Mouse (Mus musculus) CH12.LX (cell line): ENCODE data around the gene Ildr1. TPM values are rescaled to one million over a fixed set of nuclear protein-coding genes. Genes with fewer than 3 reads are reported as not detected.

Experiments
- DNase-seq: peaks from one replicate; pipeline ENCODE4 v3.0.0-alpha.2; 2013; ENCODE audit errors: extremely low read depth
- H3K27ac ChIP-seq: 2 replicates; pipeline ENCODE4 v1.5.1; 2012; ENCODE audit warnings: low read depth, mild to moderate bottlenecking, control low read depth, moderate library complexity; ENCODE audit not compliant: insufficient read depth
- H3K27me3 ChIP-seq: replicated peaks from 2 replicates; pipeline ENCODE3; 2012; ENCODE audit warnings: inconsistent platforms
- H3K36me3 ChIP-seq, 2 experiments: replicated peaks in 1 of 2; 2 replicates each; pipeline versions ENCODE3 to v1.6.1; 2012; ENCODE audit warnings: inconsistent platforms in 1 of 2, low read length in 1 of 2, mild to moderate bottlenecking in 1 of 2, mixed read lengths in 1 of 2, moderate library complexity in 1 of 2; ENCODE audit not compliant: control insufficient read depth in 1 of 2, insufficient read depth in 1 of 2
- H3K4me1 ChIP-seq, 2 experiments: 2 replicates each; pipeline ENCODE4 v1.6.1; 2012; ENCODE audit warnings: inconsistent platforms in 1 of 2, moderate library complexity in 1 of 2; ENCODE audit not compliant: insufficient read depth in 2 of 2, control insufficient read depth in 1 of 2
- H3K4me2 ChIP-seq: 2 replicates; pipeline ENCODE4 v1.6.1; 2012; ENCODE audit warnings: low read depth, mild to moderate bottlenecking, control low read depth; ENCODE audit not compliant: poor library complexity, insufficient read depth, severe bottlenecking
- H3K4me3 ChIP-seq, 3 experiments: fragments of 150-350 bp in 1 of 3; sonication (generic) in 1 of 3; replicated peaks in 1 of 3; 2 replicates each; pipeline versions ENCODE3 to v1.5.1; 2011 to 2012; ENCODE audit warnings: low read depth in 2 of 3, low read length in 2 of 3, mild to moderate bottlenecking in 2 of 3, moderate library complexity in 2 of 3, control low read depth in 1 of 3, improper control_type of control experiment in 1 of 3, inconsistent platforms in 1 of 3, mixed read lengths in 1 of 3; ENCODE audit not compliant: poor library complexity in 1 of 3
- H3K79me2 ChIP-seq: replicated peaks from 2 replicates; pipeline ENCODE4 v1.6.1; 2012; ENCODE audit warnings: mild to moderate bottlenecking, moderate library complexity; ENCODE audit not compliant: control insufficient read depth, poor library complexity, insufficient read depth, severe bottlenecking; ENCODE audit errors: extremely low read depth
- H3K9ac ChIP-seq: 2 replicates; pipeline ENCODE4 v1.6.1; 2012; ENCODE audit warnings: low read depth, mild to moderate bottlenecking, control low read depth, moderate library complexity; ENCODE audit not compliant: insufficient read depth
- H3K9me3 ChIP-seq: replicated peaks from 2 replicates; pipeline ENCODE3; 2012; ENCODE audit warnings: low read length, inconsistent platforms, mixed read lengths
- BHLHE40 ChIP-seq: IDR thresholded peaks from 2 replicates; pipeline ENCODE4 v1.6.1; 2011; ENCODE audit warnings: mild to moderate bottlenecking, low read depth, low read length, improper control_type of control experiment
- CHD1 ChIP-seq: IDR thresholded peaks from 2 replicates; pipeline ENCODE4 v1.6.1; 2012; ENCODE audit warnings: low read depth, low read length, improper control_type of control experiment, inconsistent platforms
- CHD2 ChIP-seq: IDR thresholded peaks from 2 replicates; pipeline ENCODE4 v1.6.1; 2011; ENCODE audit warnings: low read length, improper control_type of control experiment
- CTCF ChIP-seq, 2 experiments: IDR thresholded peaks in 1 of 2; conservative IDR thresholded peaks in 1 of 2; 2 replicates each; pipeline ENCODE4 v1.5.1; 2011 to 2012; ENCODE audit warnings: low read depth in 2 of 2, low read length in 2 of 2, improper control_type of control experiment in 1 of 2, inconsistent platforms in 1 of 2, mild to moderate bottlenecking in 1 of 2, moderate library complexity in 1 of 2
- E2F4 ChIP-seq: IDR thresholded peaks from 2 replicates; pipeline ENCODE4 v1.6.1; 2011; ENCODE audit warnings: low read depth, low read length, improper control_type of control experiment; ENCODE audit not compliant: insufficient replicate concordance
- ELF1 ChIP-seq: IDR thresholded peaks from 2 replicates; pipeline ENCODE4 v1.6.1; 2014; ENCODE audit warnings: low read depth, mild to moderate bottlenecking, inconsistent platforms, low read length, improper control_type of control experiment
- EP300 ChIP-seq: IDR thresholded peaks from 2 replicates; pipeline ENCODE4 v1.6.1; 2011; ENCODE audit warnings: low read length, improper control_type of control experiment
- ETS1 ChIP-seq: conservative IDR thresholded peaks from 2 replicates; pipeline ENCODE4 v1.6.1; 2012; ENCODE audit warnings: low read depth, mild to moderate bottlenecking, inconsistent platforms, low read length, improper control_type of control experiment, moderate library complexity
- GABPA ChIP-seq: IDR thresholded peaks from 2 replicates; pipeline ENCODE4 v1.6.1; 2012; ENCODE audit warnings: low read depth, low read length, improper control_type of control experiment, inconsistent platforms; ENCODE audit not compliant: insufficient replicate concordance
- HCFC1 ChIP-seq: IDR thresholded peaks from 2 replicates; pipeline ENCODE4 v1.6.1; 2012; ENCODE audit warnings: low read depth, mild to moderate bottlenecking, inconsistent platforms, low read length, improper control_type of control experiment
- IRF4 ChIP-seq: IDR thresholded peaks from 2 replicates; pipeline ENCODE4 v1.6.1; 2014; ENCODE audit warnings: low read depth, mild to moderate bottlenecking, inconsistent platforms, low read length, improper control_type of control experiment
- JUN ChIP-seq: IDR thresholded peaks from 2 replicates; pipeline ENCODE4 v1.6.1; 2011; ENCODE audit warnings: low read depth, mild to moderate bottlenecking, low read length, improper control_type of control experiment, moderate library complexity; ENCODE audit not compliant: insufficient read depth
- JUND ChIP-seq: conservative IDR thresholded peaks from 2 replicates; pipeline ENCODE4 v1.6.1; 2011; ENCODE audit warnings: low read depth, low read length, improper control_type of control experiment
- KAT2A ChIP-seq: IDR thresholded peaks from 2 replicates; pipeline ENCODE4 v1.6.1; 2012; ENCODE audit warnings: low read length, improper control_type of control experiment, inconsistent platforms; ENCODE audit not compliant: insufficient replicate concordance
- MAFK ChIP-seq: IDR thresholded peaks from 2 replicates; pipeline ENCODE4 v1.6.1; 2011; ENCODE audit warnings: low read length, improper control_type of control experiment; ENCODE audit not compliant: insufficient replicate concordance
- MAX ChIP-seq: IDR thresholded peaks from 2 replicates; pipeline ENCODE4 v1.6.1; 2011; ENCODE audit warnings: low read length, improper control_type of control experiment
- MAZ ChIP-seq: IDR thresholded peaks from 2 replicates; pipeline ENCODE4 v1.6.1; 2012; ENCODE audit warnings: low read depth, mild to moderate bottlenecking, inconsistent platforms, low read length, improper control_type of control experiment, moderate library complexity
- MEF2A ChIP-seq: IDR thresholded peaks from 2 replicates; pipeline ENCODE4 v1.6.1; 2014; ENCODE audit warnings: low read depth, mild to moderate bottlenecking, inconsistent platforms, low read length, improper control_type of control experiment, borderline replicate concordance
- MXI1 ChIP-seq: IDR thresholded peaks from 2 replicates; pipeline ENCODE4 v1.6.1; 2011; ENCODE audit warnings: mild to moderate bottlenecking, low read depth, low read length, improper control_type of control experiment
- MYC ChIP-seq: IDR thresholded peaks from 2 replicates; pipeline ENCODE4 v1.6.1; 2011; ENCODE audit warnings: low read depth, mild to moderate bottlenecking, improper control_type of control experiment, low read length
- NELFE ChIP-seq: IDR thresholded peaks from 2 replicates; pipeline ENCODE4 v1.6.1; 2011; ENCODE audit warnings: low read depth, low read length, improper control_type of control experiment
- NRF1 ChIP-seq: IDR thresholded peaks from 2 replicates; pipeline ENCODE4 v1.6.1; 2014; ENCODE audit warnings: low read depth, mild to moderate bottlenecking, inconsistent platforms, low read length, improper control_type of control experiment, moderate library complexity
- PAX5 ChIP-seq: IDR thresholded peaks from 2 replicates; pipeline ENCODE4 v1.6.1; 2012; ENCODE audit warnings: low read length, inconsistent platforms, mixed read lengths
- POLR2A ChIP-seq: IDR thresholded peaks from 2 replicates; pipeline ENCODE4 v1.6.1; 2011; ENCODE audit warnings: low read depth, mild to moderate bottlenecking, improper control_type of control experiment, low read length
- POLR2AphosphoS2 ChIP-seq: IDR thresholded peaks from 2 replicates; pipeline ENCODE4 v1.6.1; 2011; ENCODE audit warnings: low read depth, low read length, improper control_type of control experiment
- RAD21 ChIP-seq: IDR thresholded peaks from 2 replicates; pipeline ENCODE4 v1.6.1; 2011; ENCODE audit warnings: low read depth, mild to moderate bottlenecking, low read length, improper control_type of control experiment, moderate library complexity
- RCOR1 ChIP-seq: conservative IDR thresholded peaks from 2 replicates; pipeline ENCODE4 v1.6.1; 2012; ENCODE audit warnings: low read depth, mild to moderate bottlenecking, inconsistent platforms, low read length, improper control_type of control experiment
- SIN3A ChIP-seq: IDR thresholded peaks from 2 replicates; pipeline ENCODE4 v1.6.1; 2012; ENCODE audit warnings: low read length, improper control_type of control experiment, inconsistent platforms
- SMC3 ChIP-seq: IDR thresholded peaks from 2 replicates; pipeline ENCODE4 v1.6.1; 2011; ENCODE audit warnings: low read depth, low read length, improper control_type of control experiment
- TBP ChIP-seq: conservative IDR thresholded peaks from 2 replicates; pipeline ENCODE4 v1.6.1; 2011; ENCODE audit warnings: low read depth, low read length, improper control_type of control experiment
- TCF12 ChIP-seq: IDR thresholded peaks from 2 replicates; pipeline ENCODE4 v1.6.1; 2014; ENCODE audit warnings: low read depth, mild to moderate bottlenecking, inconsistent platforms, low read length, improper control_type of control experiment
- UBTF ChIP-seq: IDR thresholded peaks from 2 replicates; pipeline ENCODE4 v1.6.1; 2012; ENCODE audit warnings: low read depth, mild to moderate bottlenecking, inconsistent platforms, low read length, improper control_type of control experiment, moderate library complexity
- USF1 ChIP-seq: IDR thresholded peaks from 2 replicates; pipeline ENCODE4 v1.6.1; 2014; ENCODE audit warnings: low read depth, mild to moderate bottlenecking, inconsistent platforms, low read length, improper control_type of control experiment
- USF2 ChIP-seq: conservative IDR thresholded peaks from 2 replicates; pipeline ENCODE4 v1.6.1; 2011; ENCODE audit warnings: low read depth, low read length, improper control_type of control experiment
- ZC3H11A ChIP-seq: IDR thresholded peaks from 2 replicates; pipeline ENCODE4 v1.6.1; 2012; ENCODE audit warnings: low read depth, mild to moderate bottlenecking, inconsistent platforms, low read length, improper control_type of control experiment
- ZKSCAN1 ChIP-seq: IDR thresholded peaks from 2 replicates; pipeline ENCODE4 v1.6.1; 2012; ENCODE audit warnings: low read depth, inconsistent platforms, low read length, improper control_type of control experiment, borderline replicate concordance
- ZMIZ1 ChIP-seq: IDR thresholded peaks from 2 replicates; pipeline ENCODE4 v1.6.1; 2012; ENCODE audit warnings: low read depth, mild to moderate bottlenecking, inconsistent platforms, low read length, improper control_type of control experiment
- ZNF384 ChIP-seq: IDR thresholded peaks from 2 replicates; pipeline ENCODE4 v1.6.1; 2012; ENCODE audit warnings: low read depth, low read length, improper control_type of control experiment, inconsistent platforms
- dilution Hi-C: fragments of 300-500 bp; cut with MboI; formaldehyde crosslinking; loops from 2 replicates; pipeline ENCODE4 v1.14.3; 2020; ENCODE audit warnings: low sequenced_read_pairs; ENCODE audit not compliant: extremely low pct_unique_long_range_greater_than_20kb, extremely low pct_ligation_motif_present
- in situ Hi-C: fragments of 300-500 bp; cut with MboI; formaldehyde crosslinking; loops from 3 replicates; pipeline ENCODE4 v1.14.3; 2019; ENCODE audit warnings: low sequenced_read_pairs, low pct_ligation_motif_present, low pct_unique_long_range_greater_than_20kb, mixed read lengths
- polyA plus RNA-seq: library from polyadenylated mRNA; unstranded; fragments of >175 nt; gene quantifications from 2 replicates; pipeline ENCODE4 v1.2.1, GENCODE M21; 2012; ENCODE audit warnings: low read depth; ENCODE audit not compliant: insufficient read length
- total RNA-seq, 2 experiments: library from RNA; depleted of rRNA; stranded (reverse); fragments of 300-350 nt in 1 of 2; fragments of >200 nt in 1 of 2; gene quantifications; 2 replicates each; pipeline ENCODE4 v1.2.3; 2012 to 2014

Gene Ildr1
- total and polyA plus RNA-seq, 3 experiments = 0.34 to 0.81 (median 0.76) TPM

DNA sequence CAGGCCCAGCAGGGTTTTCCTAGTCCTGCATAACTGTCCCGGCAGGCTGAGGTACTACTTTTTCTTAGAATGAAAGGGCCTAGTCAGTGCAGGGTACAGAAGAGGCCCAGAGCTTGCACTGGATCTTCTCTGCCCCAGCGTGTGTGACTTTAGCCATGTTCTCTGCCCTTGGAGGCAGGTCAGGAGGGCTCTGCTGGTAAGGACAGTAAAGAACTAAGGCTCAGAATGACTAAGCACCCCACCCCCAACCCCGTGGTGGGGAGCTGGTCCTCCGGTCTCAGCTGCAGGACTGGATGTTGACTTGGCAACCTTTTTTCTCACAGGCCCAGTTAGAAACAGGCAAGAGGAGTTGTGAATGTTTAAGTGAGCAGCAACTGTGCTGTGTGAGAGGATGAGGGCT lies 29.0 kb downstream of the Ildr1 start:
- in situ Hi-C loops = loop anchor here (5.0 kb wide), 1 partner anchor 70 kb away; no protein-coding TSS in a partner anchor
- peaks cover 27 to 75% of the 10 kb centered on the region in 2 experiments for H3K4me1 ChIP-seq

DNA sequence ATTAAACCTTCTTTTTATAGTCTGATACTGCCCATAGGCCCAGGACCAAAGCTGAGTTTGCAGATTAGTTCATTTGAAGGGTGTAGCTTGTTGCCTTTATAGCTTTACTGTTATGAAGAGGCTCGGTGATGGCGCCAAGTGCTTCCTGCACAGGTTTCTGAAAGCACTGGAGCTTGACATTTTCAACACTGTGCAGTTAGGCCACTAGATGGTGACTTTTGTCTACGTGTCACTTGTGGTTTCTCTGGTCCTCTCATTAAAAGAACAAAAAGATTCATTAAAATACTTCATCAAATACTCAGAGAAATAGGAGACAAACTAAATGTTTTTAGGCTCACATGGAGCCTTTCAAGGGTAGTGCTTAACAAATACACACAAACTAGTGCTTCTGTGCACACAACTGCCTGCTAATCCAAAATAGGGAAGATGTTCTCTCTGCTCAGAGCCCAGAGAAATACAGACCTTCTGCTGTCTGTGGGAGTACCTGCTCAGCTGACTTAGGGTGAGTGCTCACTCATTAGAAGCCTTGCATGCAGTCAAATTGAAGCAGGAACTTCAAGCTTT lies 30.2 kb downstream of the Ildr1 start:
- DNase-seq = peak; percentile 90
- H3K27ac ChIP-seq = no peak overlapping the region
- no peaks in the 10 kb centered on the region for H3K36me3 ChIP-seq
- no peak overlapping the region; the same call in 1 of the 2 replicates for H3K9ac ChIP-seq
- no peaks in the 10 kb centered on the region for H3K9me3 ChIP-seq
- H3K4me1 ChIP-seq = peaks cover 31 to 78% of the 10 kb centered on the region in 2 experiments
- no peaks in the 10 kb centered on the region for H3K27me3 ChIP-seq
- dilution Hi-C loops = no loop called here
- peak overlapping the region; percentile 54; the same call in 1 of the 2 replicates for H3K4me2 ChIP-seq
- no peaks in the 10 kb centered on the region for H3K79me2 ChIP-seq
- in situ Hi-C loops = loop anchor here (5.0 kb wide), 1 partner anchor 72 kb away; no protein-coding TSS in a partner anchor
- H3K4me3 ChIP-seq = no peak overlapping the region
- TF ChIP-seq ZNF384 (0 out of 2 replicates have a peak, but pooled peaks have one; percentile 20), IRF4 (peak; percentile 71; the same call in 1 of the 2 replicates), UBTF (no peak), MAFK (peak; percentile 64; the same call in 1 of the 2 replicates), ELF1 (peak; percentile 58; the same call in 1 of the 2 replicates), JUN (no peak), ZC3H11A (peak; percentile 86), ZMIZ1 (no peak), BHLHE40 (0 out of 2 replicates have a peak, but pooled peaks have one; percentile 27), TCF12 (peak; percentile 59), NELFE (peak; percentile 51; the same call in 1 of the 2 replicates), POLR2A (peak; percentile 5; the same call in 1 of the 2 replicates), CTCF (conservative IDR thresholded peaks at IDR 0.05 in 1 of 2, IDR thresholded peaks at IDR 0.05 in 1 of 2; ENCODE audit: low read depth in 2 of 2, low read length in 2 of 2) (peak; percentile 40 to 98; a peak in 3 of 4 replicates), TBP (peak; percentile 54; the same call in 1 of the 2 replicates), MEF2A (peak; percentile 39; the same call in 1 of the 2 replicates)

More for the DNA sequence above, 29.0 kb downstream of the Ildr1 start:
- Histone ChIP-seq H3K9ac (peak overlapping the region; percentile 10), H3K27me3 (no peaks in the 10 kb centered on the region), H3K27ac (peak overlapping the region; percentile 43), H3K9me3 (no peaks in the 10 kb centered on the region), H3K4me3 (peak overlapping the region in 1 of 3 experiments; percentile 4), H3K79me2 (no peaks in the 10 kb centered on the region), H3K36me3 (no peaks in the 10 kb centered on the region), H3K4me2 (peak overlapping the region; percentile 2)
- dilution Hi-C loops = no loop called here
- TF ChIP-seq JUN (peak; percentile 93), ELF1 (peak; percentile 57), MAFK (peak; percentile 81), ZMIZ1 (no peak), HCFC1 (peak; percentile 27; the same call in 1 of the 2 replicates), RCOR1 (peak; percentile 91; the same call in 1 of the 2 replicates), CHD2 (peak; percentile 96), ZKSCAN1 (no peak), SMC3 (peak; percentile 48), SIN3A (peak; percentile 65; the same call in 1 of the 2 replicates), TCF12 (peak; percentile 79; the same call in 1 of the 2 replicates), GABPA (no peak), MAX (peak; percentile 75), KAT2A (no peak), CTCF (conservative IDR thresholded peaks at IDR 0.05 in 1 of 2, IDR thresholded peaks at IDR 0.05 in 1 of 2; ENCODE audit: low read depth in 2 of 2, low read length in 2 of 2) (no peak), MYC (peak; percentile 85), CHD1 (no peak), JUND (peak; percentile 97), MEF2A (peak; percentile 87), ETS1 (peak; percentile 88), ZC3H11A (no peak), USF1 (no peak), TBP (0 out of 2 replicates have a peak, but pooled peaks have one; percentile 52), BHLHE40 (peak; percentile 84), POLR2A (peak; percentile 35; the same call in 1 of the 2 replicates), ZNF384 (no peak; the same call in 1 of the 2 replicates), MXI1 (peak; percentile 51; the same call in 1 of the 2 replicates), USF2 (no peak), RAD21 (peak; percentile 23), NRF1 (no peak), IRF4 (peak; percentile 99), POLR2AphosphoS2 (no peak), MAZ (peak; percentile 80), EP300 (peak; percentile 91), UBTF (peak; percentile 40; the same call in 1 of the 2 replicates), E2F4 (no peak), PAX5 (no peak), NELFE (no peak)
- DNase-seq = peak; percentile 89
